8 mouse cellular contexts compared by ENCODE assay signal in genomic region chr1:34850343-34851136, GRCm38 (mm10). TPM values are rescaled to one million over a fixed set of nuclear protein-coding genes. Genes with fewer than 3 reads are reported as not detected.
DNase-seq lines count a peak whose midpoint lies in the region; ATAC-seq and TF ChIP-seq lines count a peak whose summit lies in the region.

No protein-coding gene starts in this region.

- no peaks in the 10 kb centered on the region for H3K36me3 ChIP-seq in kidney, embryonic 15.5 days
- H3K36me3 ChIP-seq in forebrain, postnatal 0 days (ENCODE audit: insufficient read depth) = no peaks in the 10 kb centered on the region

- H3K27me3 ChIP-seq in kidney, embryonic 15.5 days = no peaks in the 10 kb centered on the region
- no peaks in the 10 kb centered on the region for H3K27me3 ChIP-seq in forebrain, postnatal 0 days (ENCODE audit: insufficient read depth, low read length)

- no peak overlapping the region for H3K27ac ChIP-seq in kidney, embryonic 15.5 days
- peak overlapping the region; percentile 80 for H3K27ac ChIP-seq in forebrain, postnatal 0 days (ENCODE audit: low read depth, low read length)

- no peak for DNase-seq in kidney, postnatal 14 days
- DNase-seq in brain, embryonic 14.5 days (ENCODE audit: low read depth) = peak; percentile 49
- DNase-seq in forebrain, postnatal 0 days = peak; percentile 40
- DNase-seq in lung, postnatal 10 days = peak; percentile 20
- DNase-seq in right cerebral cortex, adult 18-20 months = no peak
- DNase-seq in ovary, postnatal 36 days (ENCODE audit: low spot score) = no peak

- peak; percentile 55 for ATAC-seq in kidney, embryonic 15.5 days (replicated peaks; ENCODE audit: low FRiP score)
- ATAC-seq in forebrain, postnatal 0 days = peak; percentile 69
- no peak for ATAC-seq in megakaryocyte progenitor cell, adult 5-6 weeks (replicated peaks; ENCODE audit: poor library complexity)

- H3K4me2 ChIP-seq in kidney, embryonic 15.5 days = peak overlapping the region; percentile 91
- peak overlapping the region; percentile 66 for H3K4me2 ChIP-seq in forebrain, postnatal 0 days (ENCODE audit: low read depth)

- H3K4me3 ChIP-seq in kidney, embryonic 15.5 days (replicated peaks) = peak overlapping the region; percentile 77
- peak overlapping the region; percentile 79 for H3K4me3 ChIP-seq in forebrain, postnatal 0 days (ENCODE audit: low read depth, low read length)

- peak overlapping the region; percentile 68; the same call in 1 of the 2 replicates for H3K9ac ChIP-seq in kidney, embryonic 15.5 days
- H3K9ac ChIP-seq in forebrain, postnatal 0 days = peak overlapping the region; percentile 95

- peaks cover 35% of the 10 kb centered on the region for H3K4me1 ChIP-seq in kidney, embryonic 15.5 days
- peaks cover 15% of the 10 kb centered on the region for H3K4me1 ChIP-seq in forebrain, postnatal 0 days (ENCODE audit: insufficient read depth)

- H3K9me3 ChIP-seq in kidney, embryonic 15.5 days (replicated peaks) = no peaks in the 10 kb centered on the region
- no peaks in the 10 kb centered on the region for H3K9me3 ChIP-seq in forebrain, postnatal 0 days (ENCODE audit: low read length)

- 45% methylated on average over 11 of the region's 11 CpGs for WGBS in kidney, embryonic 15.5 days
- 39% methylated on average over 10 of the region's 11 CpGs for WGBS in forebrain, postnatal 0 days

- no peak for TF ChIP-seq CTCF in brain, embryonic 14.5 days (IDR thresholded peaks at IDR 0.05; ENCODE audit: borderline replicate concordance, extremely low read depth, insufficient read depth, insufficient read length)
- no peak for TF ChIP-seq CTCF in forebrain, postnatal 0 days (IDR thresholded peaks at IDR 0.05; ENCODE audit: low read depth)

- TF ChIP-seq POLR2A in brain, embryonic 14.5 days (IDR thresholded peaks at IDR 0.05; ENCODE audit: borderline replicate concordance, extremely low read depth, insufficient read depth, insufficient read length, poor library complexity, severe bottlenecking) = no peak

RNA-seq across cellular contexts. Expression of gene Plekhb2, which starts 0.8 kb away (rescaled TPM):
- 34.2 and 37.8 TPM in 2 replicates for polyA plus RNA-seq in kidney, embryonic 15.5 days (2015; fragmentation: Nextera tagmentation; extraction: Ambion mirVana)
- polyA plus RNA-seq in brain, embryonic 14.5 days (2012; rRNA removed) = 40.4 and 43.9 TPM in 2 replicates
- total RNA-seq in forebrain, postnatal 0 days (2014; rRNA removed) = 74.1 and 80.5 TPM in 2 replicates
- 72.6 and 86.1 TPM in 2 replicates for polyA plus RNA-seq in forebrain, postnatal 0 days (2015; fragmentation: Nextera tagmentation; extraction: Ambion mirVana)
- total RNA-seq in megakaryocyte progenitor cell, adult 5-6 weeks (2015) = 37.4 and 42.1 TPM in 2 replicates
- 15.9 and 16.1 TPM in 2 replicates for total RNA-seq in megakaryocyte progenitor cell, adult 5-6 weeks (2017)

RNA-seq across cellular contexts. Expression of gene Fam168b, which starts 7.7 kb away (rescaled TPM):
- polyA plus RNA-seq in kidney, embryonic 15.5 days (2015; fragmentation: Nextera tagmentation; extraction: Ambion mirVana) = 71.4 and 78.4 TPM in 2 replicates
- polyA plus RNA-seq in brain, embryonic 14.5 days (2012; rRNA removed) = 399 and 501 TPM in 2 replicates
- total RNA-seq in forebrain, postnatal 0 days (2014; rRNA removed) = 244 and 334 TPM in 2 replicates
- 81.9 and 100 TPM in 2 replicates for polyA plus RNA-seq in forebrain, postnatal 0 days (2015; fragmentation: Nextera tagmentation; extraction: Ambion mirVana)
- 27.1 and 34.8 TPM in 2 replicates for total RNA-seq in megakaryocyte progenitor cell, adult 5-6 weeks (2015)
- total RNA-seq in megakaryocyte progenitor cell, adult 5-6 weeks (2017) = 51.7 and 52.5 TPM in 2 replicates

Comparison
In these comparisons a context has a peak if more than half of its experiments do, and no peak if none do; other contexts are left out.
1. DNase-seq: peak in brain, embryonic 14.5 days (single experiment), forebrain, postnatal 0 days (single experiment) and lung, postnatal 10 days (single experiment); none in kidney, postnatal 14 days (single experiment), right cerebral cortex, adult 18-20 months (single experiment) and ovary, postnatal 36 days (single experiment).